Mouse (Mus musculus): Measurements from ENCODE around the gene 1700012B07Rik.

The 1700012B07Rik gene

DNA sequence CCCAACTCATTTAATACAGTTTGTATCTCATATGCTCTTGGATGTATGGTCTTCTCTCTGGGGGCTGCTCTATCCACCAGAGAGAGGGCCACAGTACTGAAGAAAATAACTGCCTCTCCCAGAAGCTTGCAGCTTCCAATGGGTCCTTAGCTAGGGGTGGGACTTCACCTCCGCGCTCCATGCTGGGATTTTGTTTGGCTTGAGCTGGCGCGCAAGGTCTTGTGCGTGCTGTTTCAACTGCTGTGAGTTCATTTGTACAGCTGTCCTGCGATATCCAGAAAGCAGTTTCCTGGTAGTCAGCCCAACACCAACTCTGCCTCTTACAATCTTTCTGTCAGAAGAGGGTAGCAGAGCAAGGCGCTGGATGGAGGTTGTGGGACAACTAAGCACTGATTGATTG, 18.5 kb upstream of the 1700012B07Rik start:
- no peak for DNase-seq (ENCODE audit: low read depth)

DNA sequence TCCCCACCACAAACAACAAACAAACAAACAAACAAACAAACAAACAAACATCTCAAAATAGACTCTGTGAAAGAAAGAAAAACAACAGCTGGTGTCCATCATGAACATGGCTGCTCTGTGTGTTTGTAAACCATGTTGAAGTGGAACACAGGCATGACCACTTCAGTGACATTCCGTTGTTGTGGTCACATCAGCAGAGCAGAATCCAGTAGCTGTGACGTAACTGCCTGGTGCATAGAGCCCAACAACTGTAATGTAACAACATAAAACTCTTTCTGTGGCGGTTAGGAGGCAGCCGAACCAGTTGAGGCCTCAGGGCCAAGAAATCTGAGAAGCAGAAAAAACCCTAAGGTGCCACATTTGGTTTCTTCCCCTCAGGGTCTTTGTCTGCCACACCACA, 17.8 kb upstream of the 1700012B07Rik start:
- no peak for DNase-seq (ENCODE audit: low read depth)

DNA sequence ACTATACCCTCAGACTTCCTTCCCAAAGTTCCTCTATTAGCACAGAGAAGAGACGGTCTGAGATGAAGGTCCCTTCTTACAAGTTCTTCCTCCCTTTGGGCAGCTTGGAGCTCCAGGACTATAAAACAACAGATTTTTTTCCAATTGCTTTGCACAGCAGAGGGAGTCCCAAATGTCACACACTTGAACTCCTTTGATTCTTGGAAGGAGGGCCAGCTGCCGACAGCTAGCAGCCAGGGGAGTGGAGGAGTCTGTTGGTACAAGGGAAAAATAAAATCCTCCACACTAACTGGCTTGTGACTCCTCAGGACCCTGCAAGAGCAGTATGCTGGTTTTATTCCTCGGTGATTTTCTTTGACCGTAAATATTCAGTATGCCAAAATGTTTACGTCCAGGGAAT, 16.6 kb upstream of the 1700012B07Rik start:
- no peak for DNase-seq (ENCODE audit: low read depth)

DNA sequence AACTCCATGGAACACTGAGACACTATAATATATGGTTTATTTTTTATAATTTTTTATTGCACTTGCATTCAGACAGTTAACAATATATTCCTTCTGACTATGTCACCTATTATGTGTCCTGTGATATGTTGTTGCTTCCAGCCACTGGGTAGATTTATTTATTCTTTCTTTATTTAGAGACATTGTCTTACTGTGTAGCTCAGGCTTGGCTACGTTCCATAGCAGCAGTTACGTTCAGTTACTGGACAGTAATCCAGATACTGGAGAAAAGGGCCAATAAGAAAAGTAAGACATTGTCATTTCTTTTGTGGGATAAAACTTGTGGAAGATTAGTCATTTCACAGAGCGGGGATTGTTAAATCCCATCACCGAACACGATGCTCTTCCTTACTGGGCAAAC, 2.5 kb upstream of the 1700012B07Rik start:
- no peak for DNase-seq (ENCODE audit: low read depth)

DNA sequence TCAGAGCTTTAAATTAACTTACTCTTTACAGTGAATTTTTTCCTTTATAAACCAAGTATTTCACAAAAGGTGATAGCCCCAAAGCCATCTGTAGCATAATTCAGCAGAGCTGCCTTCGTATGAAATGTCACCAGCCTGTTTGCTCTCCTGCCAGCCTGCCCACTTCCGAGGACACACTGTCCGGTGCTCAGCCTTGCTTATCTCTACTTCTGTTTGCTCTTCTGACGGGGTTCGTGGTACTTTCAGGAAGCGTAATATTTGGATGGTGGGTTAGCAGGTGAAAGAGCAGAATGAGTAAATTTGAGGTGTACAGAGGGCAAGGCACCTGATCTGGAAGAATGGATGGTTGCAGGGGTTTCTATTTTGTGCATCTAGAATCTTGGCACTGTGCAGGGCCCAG, 5.6 kb downstream of the 1700012B07Rik start:
- DNase-seq (ENCODE audit: low read depth): no peak

DNA sequence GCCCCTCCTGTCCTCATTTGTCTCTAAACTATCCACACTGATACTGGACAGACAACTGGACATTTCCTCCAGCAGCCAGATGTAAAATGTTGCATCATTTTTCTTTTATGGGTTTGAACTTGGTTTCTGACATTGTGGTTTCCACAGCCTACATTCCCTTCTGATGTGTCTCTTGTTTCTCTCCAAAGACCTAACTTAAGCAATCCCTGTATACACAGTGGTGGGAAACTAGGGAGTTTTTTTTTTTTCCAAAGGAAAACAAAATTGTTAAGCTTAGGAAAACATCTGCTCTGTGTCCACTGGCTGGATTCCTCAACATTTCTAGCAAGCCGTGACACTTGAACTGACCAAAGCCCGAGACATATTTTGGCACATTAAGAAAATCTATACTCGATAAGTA, 10.4 kb downstream of the 1700012B07Rik start:
- DNase-seq (ENCODE audit: low read depth): no peak

DNA sequence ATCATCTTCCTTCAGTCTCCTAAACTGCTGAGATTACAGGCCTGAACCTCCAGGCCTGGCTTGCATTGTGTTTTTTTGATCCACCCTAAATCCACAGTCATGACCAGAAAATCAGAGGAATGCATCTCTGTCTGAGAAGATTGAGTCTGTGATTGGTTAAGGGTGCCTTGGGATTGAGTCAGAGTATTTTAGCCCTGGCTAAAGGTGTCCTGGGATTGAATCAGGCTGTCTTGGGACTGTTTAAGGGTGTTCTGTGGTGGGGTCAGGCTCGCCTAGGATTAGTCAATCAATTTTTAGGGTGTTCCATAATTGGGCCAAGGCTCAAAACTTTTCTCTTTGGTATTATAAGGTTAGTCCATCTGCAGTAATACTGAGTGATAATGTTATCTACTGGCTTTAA, 10.9 kb downstream of the 1700012B07Rik start:
- DNase-seq (ENCODE audit: low read depth): no peak

DNA sequence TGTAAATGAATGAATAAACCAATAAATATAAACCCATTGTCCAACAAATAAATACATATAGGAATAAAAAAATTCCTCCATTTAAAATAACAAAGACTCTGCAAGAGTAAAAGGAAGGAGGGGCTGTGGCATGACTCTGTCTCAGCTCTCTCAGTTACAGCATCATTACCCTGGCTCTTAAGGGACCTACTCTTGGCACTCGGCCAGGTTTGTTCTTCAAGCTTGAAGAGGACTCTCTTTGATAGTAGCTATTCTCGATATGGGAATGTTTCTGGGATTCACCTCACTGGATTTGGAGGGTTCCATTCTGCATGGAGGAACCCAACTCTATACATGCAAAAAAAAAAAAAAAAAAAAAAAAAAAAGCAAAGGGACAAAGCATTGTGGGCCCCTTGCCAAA, 16.1 kb downstream of the 1700012B07Rik start:
- peak; percentile 6 for DNase-seq (ENCODE audit: low read depth)

DNA sequence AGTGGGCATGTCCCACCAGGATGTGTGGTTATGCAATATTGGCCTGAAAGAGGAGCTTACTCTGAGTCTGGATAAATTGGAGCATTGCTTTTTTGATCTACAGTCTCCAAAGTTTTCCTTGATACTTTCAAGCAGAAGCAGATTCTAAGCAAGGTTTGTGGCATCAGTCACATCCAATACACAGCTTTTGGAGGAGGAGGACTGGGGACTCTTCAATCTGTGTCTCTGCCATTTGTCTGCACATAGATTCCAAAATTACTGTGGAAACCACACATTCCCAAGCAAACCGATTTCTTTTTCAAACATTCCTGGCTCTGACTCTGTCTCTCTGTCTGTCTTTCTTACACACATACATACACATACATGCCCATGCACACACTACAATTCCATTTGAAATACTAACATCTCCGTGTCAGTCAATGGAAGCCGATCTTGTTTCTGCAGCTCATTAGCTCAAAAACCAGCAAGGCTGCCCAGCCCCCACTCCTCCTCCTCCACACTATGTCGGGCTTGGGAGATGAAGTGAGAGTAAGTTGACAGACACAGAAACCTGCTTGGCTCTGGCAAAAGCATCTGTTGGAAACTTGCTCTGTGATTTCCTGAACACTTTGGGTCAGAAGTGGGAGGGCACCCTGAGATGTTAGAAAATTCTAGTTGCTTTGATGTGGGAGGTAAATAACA, 18.5 kb downstream of the 1700012B07Rik start:
- no peak for DNase-seq (ENCODE audit: low read depth)

DNA sequence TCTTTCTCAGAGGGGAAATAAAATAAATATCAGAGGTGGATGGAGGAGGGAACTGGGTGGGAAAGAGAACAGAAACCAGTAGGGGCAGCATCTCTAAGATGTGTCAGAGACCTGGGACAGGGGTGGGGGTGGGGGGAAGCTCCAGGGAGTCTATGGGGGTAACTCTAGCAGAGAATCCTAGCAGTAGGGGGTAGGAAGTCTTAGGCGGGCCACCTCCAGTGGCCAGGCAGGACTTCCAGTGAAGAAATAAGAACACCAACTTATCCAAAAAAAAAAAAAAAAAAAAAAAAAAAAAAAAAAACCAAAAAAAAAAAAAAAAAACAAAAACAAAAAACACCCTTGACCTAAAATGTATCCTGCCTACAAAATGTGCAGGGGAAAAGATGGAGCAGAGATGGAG, 26.3 kb downstream of the 1700012B07Rik start:
- DNase-seq (ENCODE audit: low read depth): no peak

DNA sequence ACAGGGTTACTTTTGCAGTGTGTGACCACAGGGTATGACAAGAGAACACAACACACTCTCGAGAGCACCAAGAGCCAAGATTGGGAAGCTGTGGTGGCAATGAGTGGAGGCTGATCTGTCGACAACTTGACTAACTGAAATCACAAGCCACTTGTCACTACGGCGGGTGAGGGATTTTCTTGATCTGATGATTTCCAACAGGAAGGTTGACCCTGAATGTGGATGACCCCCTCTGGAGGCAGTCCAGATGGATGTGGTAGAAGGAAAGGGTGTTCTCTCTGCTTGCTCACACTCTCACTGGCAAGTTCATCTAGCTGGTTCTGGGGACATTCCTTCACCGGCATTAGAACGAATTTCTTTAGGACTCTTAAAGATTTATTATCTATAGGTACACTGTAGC, 30.3 kb downstream of the 1700012B07Rik start:
- no peak for DNase-seq (ENCODE audit: low read depth)

DNA sequence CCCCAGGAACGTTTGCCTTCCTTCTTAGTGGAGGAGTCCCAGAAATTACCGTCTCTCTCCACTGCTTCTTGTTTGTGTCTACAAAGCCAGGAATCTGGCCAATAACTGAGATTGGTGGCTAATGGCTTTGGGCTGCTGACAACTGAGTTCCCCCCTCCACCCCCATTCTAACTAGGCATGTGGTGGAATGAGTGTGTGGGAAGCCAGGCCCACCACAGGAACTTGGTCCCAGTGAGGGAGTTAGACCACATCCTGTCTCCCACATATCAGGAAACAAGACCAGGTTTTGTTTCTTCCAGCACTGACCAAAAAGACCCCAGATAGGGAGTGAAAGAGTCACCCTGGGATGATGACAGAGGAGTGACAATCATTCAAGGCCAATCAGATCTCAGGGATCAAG, 32.3 kb downstream of the 1700012B07Rik start:
- DNase-seq (ENCODE audit: low read depth): peak; percentile 45

DNA sequence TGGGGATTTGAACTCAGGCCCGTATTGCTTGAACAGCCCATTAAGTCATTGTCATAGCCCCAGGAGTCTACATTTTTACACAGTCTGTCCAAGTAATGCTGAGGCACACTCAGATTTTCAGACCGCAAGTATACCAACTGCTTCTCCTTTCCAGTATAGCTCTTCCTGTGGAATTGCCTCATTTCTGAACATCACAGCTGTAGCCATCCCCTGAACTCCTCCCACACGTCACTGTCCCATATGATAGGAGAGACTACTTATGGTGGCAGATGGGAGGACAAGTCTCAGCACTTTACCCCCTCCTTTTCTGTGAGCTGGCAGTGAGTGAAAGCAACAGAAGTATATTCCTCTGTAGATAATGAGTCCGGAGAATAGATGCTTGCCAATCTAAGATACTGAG, 34.3 kb downstream of the 1700012B07Rik start:
- DNase-seq (ENCODE audit: low read depth): no peak

DNA sequence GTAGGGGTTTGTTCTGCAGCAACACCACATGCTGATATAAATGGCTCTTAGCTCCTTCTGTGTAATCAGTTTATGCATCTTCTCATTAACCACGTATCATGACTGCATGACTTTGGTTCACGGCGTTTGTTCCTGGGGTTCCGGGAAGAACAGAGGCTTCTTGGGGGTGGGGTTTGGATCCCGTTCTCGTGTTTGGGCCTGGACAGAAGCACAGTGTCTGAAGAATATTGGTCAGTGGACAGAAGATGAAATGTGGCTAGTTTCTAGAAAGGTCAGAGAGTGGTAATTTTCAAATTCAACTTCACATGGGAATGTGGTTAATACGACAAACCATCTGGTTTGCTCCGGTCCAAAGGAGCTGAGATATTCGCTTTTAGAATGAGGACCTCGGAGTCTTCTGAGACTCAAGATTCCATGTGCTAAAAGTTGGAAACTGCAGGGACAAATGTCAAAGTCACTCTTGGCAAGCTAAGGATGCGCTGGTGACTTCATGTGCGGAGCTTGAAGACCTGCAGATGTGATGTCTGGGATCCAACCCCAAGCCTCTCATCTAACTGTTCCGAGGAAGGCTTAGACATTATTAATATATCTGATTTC, 35.3 kb downstream of the 1700012B07Rik start:
- DNase-seq (ENCODE audit: low read depth): no peak

DNA sequence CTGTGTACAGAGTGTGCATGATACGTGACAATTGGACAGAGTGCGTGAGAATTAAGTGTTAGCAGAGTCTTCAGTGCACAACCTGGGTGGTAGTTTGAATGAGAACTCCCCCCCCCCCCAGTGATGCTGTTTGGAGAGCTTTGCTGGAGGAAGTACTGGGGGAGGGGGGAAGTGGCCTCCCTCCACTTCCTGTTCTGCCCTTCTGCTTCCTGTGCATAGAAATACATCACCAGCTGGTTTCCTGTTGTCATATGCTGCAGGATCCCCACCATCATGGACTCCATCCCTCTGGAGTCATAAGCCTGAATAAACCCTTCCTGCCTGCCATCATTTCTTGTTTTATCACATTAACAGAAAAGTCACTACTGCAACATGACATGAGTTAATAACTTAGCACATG, 35.9 kb downstream of the 1700012B07Rik start:
- peak; percentile 4 for DNase-seq (ENCODE audit: low read depth)

DNA sequence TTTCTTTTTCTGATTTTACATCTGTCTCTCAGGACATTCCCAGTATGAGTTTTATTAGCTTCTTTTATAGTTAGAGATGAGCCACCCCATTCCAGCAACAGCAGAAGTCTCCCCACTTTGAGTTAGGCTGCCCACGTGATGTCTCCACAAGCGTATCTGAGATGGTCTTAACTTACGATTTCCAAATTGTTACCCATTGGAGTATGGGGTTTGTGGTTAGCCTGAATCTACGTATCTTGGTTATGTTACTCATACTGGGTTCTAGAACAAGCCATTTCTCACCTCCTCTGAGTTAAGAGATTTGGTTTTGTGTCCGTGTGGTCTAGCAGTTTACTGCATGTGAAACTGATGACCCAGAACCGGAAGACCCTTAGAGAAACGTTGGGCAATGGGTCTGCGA, 37.6 kb downstream of the 1700012B07Rik start:
- no peak for DNase-seq (ENCODE audit: low read depth)

DNA sequence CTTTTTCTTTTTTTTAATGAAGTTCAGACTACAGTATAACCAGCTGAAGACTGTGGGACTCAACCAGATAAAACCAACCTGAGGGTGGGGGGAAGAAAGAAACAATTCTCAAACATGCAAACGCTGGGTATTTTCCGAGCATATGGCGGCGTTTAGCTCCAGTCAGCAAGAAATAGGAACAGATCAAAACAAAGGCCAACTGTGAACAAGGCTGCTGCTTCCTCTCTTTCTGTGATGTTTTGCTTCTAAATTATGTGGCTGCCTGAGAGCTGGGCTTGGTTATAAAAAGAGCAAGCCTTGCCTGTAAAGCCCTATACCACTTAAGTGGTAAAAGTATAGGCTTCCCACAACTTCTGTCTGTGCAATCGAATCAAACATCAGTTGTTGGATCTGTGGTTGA, 42.5 kb downstream of the 1700012B07Rik start:
- DNase-seq (ENCODE audit: low read depth): no peak

DNA sequence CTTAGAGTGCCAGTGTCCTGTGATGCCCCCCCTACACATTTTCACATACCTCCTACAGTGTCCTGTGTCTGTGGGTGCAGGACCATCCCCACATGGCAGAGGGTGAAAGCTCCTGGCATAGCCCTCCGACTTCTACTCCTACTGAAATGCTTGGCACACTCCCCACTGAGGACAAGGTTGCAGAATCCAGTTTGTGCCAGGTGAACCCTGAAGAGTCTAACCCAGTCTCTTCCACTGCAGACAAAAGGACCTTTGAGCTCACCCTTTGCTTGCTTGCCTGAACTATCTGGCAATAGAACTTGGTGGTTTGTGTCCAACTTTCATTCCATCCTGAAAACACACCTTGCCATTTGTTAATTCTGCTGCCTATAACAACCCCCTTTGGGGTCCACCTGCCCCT, 56.5 kb downstream of the 1700012B07Rik start:
- DNase-seq (ENCODE audit: low read depth): no peak

DNA sequence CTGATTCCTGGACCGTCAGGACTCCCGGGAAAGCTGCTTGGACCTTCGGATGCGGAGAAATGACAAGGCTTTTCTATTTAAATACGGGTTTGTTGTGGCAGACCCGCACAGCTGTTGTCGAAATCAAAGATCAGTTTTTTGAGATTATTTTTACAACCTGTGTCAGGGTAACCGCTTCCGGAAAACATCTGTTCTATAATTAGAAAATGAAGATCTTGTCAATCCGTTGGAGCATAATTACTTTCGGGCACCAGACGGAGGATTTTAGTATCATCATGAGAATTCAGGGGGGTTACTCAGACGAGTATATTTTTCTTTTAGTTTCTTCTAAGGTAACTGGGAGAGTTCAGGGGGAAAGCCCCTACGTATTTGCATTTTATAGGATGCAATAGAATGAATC, 57.7 kb downstream of the 1700012B07Rik start:
- DNase-seq (ENCODE audit: low read depth): no peak

DNA sequence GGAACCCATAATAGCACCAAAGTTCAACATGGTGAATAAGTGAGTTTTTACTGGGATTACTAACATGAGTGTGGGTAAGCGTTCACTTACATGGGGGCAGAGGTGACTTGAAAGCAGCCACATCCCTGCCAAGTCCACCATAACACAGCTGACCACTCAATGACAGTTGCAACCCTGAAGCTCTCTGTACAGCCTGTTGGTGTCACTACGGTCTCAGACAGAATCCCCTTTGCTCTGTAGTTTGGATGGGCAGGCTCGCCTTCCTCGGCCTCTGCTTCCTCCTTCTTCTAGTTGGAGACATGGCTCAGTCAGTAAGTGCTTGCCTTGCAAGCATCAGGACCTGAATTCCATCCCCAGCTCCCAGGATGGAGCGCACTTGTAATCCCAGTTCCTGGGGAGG, 58.8 kb downstream of the 1700012B07Rik start:
- no peak for DNase-seq (ENCODE audit: low read depth)

DNA sequence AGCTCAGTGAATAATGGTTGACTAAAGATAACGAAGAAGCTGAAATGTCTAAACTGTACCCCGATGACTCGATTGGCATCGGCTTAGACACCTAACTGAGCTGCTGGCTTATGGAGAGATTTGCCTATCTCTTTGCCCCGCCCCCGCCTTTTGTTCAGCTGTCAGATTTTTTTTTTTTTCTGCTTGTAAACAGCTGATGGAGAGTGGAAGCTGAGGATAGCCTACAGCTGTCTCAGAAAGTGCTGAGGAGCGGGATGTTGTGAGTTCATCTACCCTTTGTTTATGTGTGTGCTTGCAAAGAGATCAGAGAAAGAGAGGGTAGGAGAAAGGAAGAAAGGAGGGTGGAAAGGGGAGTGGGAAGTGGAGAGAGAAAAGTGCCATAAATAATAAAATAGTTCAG, 67.8 kb downstream of the 1700012B07Rik start:
- DNase-seq (ENCODE audit: low read depth): no peak

DNA sequence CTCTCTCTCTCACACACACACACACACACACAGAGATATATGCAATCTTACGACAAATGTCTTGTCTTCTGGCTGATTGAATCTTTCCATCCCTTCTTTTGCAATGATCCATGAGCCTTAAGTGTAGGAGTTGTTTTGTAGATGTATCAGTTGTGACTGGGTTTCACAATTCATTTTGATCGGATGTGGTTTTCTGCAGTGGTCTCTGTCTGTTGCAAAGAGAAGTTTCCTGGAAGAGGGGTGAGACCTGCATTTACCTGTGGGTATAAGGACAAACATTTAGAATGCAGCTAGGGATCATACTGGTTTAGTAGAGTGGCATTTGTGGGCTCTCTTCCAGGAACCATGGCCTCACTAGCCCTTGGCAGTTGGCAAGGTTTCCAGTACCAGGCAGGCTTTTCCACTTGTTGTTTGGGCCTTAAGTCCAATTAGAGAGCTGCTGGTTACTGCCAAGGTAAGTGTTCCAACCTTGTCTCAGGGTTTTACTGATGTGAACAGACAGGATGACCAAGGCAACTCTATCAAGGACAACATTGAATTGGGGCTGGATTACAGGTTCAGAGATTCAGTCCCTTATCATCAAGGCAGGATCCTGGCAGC, 69.1 kb downstream of the 1700012B07Rik start:
- no peak for DNase-seq (ENCODE audit: low read depth)

DNA sequence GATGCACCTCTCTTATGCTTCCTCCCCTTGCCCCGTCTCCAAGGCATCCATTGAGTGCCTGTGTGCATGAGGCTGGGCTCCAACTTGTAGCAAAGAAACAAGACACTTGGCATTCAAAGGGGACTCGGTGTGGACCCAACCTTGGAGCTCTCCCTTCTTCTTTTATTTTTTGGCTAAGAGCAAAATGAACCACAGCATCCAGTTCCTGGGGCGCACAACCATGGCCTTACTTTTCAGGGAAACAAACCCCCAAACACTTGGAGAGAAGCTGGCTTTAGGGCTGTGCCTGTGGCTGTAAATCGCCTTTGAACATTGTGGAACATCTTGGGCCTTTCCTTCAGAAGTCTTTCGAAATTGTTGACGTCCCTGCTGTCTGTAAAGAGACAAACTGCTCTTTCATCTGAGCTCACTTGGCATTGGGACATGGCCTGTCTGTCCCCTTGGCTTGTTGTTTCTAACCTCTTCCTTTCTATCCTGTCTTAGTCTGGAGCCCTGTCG, 73.7 kb downstream of the 1700012B07Rik start:
- DNase-seq (ENCODE audit: low read depth): no peak
